Mouse (Mus musculus) common myeloid progenitor, adult 5-6 weeks (primary cell): Measurements from ENCODE around the gene Scgb1b29. TPM values are rescaled to one million over a fixed set of nuclear protein-coding genes. Genes with fewer than 3 reads are reported as not detected.
"Not testable (repeated sequence)": the region's sequence is repeated elsewhere in the genome, so short reads cannot be mapped to it uniquely, and the experiment has no call there.

Experiments used
- ATAC-seq: replicated peaks from 2 replicates; pipeline ENCODE4 v1.8.0; 2016; ENCODE audit warnings: low read depth, mild to moderate bottlenecking, moderate TSS enrichment, inconsistent platforms; ENCODE audit not compliant: poor library complexity, severe bottlenecking
- total RNA-seq: library from RNA; stranded (forward); fragments of 200-1000, 187-1606 nt; gene quantifications from 2 replicates; pipeline ENCODE4 v1.2.3, GENCODE M21; 2017

Gene Scgb1b29
- not detected in 2 replicates for total RNA-seq

DNA sequence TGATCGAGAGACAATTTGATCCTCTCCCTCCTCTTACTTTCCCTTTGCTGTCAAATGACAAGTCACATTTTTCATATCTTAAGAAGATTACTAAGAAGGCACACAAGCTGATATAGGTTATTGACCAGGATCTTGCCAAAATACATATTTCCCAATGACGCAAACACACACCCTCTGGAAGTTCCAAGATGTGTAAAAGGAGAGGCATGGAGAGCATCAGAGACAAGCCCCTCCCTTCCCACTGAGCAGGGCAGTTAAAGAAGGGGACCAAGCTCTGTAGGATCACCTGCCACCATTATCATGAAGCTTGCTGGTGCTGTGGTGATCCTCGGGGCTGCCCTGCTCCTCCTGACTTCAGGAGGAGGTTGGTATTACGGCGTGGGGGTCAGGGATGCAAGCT lies at the start of gene Scgb1b29:
Scgb1b29 (plus strand) TSS at position 301 of the 400 bp plus-strand sequence.
- not testable (repeated sequence) for ATAC-seq

DNA sequence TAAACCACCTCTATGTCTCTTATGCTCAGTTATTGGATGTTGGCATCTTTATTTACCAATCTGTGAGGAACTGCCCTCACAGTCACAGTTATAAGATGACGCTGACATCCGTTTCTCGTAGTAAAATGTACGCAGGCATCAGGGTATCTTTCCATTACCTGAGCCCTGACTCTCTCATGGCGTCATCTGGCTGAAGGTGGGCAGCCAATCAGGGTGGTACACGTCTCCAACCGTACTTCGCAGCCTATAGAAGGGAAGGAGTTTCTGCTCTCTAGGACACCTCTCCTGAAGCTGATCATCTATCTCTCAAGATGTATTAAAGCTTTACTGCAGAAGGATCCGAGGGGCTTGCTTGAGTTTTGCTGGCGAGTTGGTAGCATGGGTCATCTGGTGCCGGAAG lies 12.7 kb upstream of the Scgb1b29 start:
- ATAC-seq: not testable (repeated sequence)

Other genes with a start within 250 kb of the Scgb1b29 start
- gene Scgb2b11, start 230.4 kb upstream of the Scgb1b29 start, total RNA-seq: not detected in 2 replicates
- gene Scgb1b11, start 218.7 kb upstream of the Scgb1b29 start, total RNA-seq: not detected in 2 replicates
- gene Scgb2b12, start 114.3 kb upstream of the Scgb1b29 start, total RNA-seq: not detected in 2 replicates
- not detected in 2 replicates for gene Scgb1b12, start 107.4 kb upstream of the Scgb1b29 start, total RNA-seq